Mouse (Mus musculus) neural tube, embryonic 13.5 days (tissue): ENCODE data around the gene Fam13a. TPM values are rescaled to one million over a fixed set of nuclear protein-coding genes. Genes with fewer than 3 reads are reported as not detected.

ENCODE experiments used
- ATAC-seq: fragments of 200-750 bp; cut with Nextera tagmentation; 2 replicates; pipeline ENCODE4 v1.8.0; 2017; ENCODE audit warnings: low read depth, mild to moderate bottlenecking, moderate TSS enrichment, moderate library complexity
- H3K27ac ChIP-seq: fragments of 300-500 bp; sonication (generic); replicated peaks from 2 replicates; pipeline ENCODE4 v1.5.1; 2015; ENCODE audit warnings: moderate library complexity, mild to moderate bottlenecking, inconsistent platforms
- H3K27me3 ChIP-seq: fragments of 300-500 bp; sonication (generic); 2 replicates; pipeline ENCODE4 v1.6.1; 2015; ENCODE audit warnings: mild to moderate bottlenecking, inconsistent platforms
- H3K36me3 ChIP-seq: fragments of 300-500 bp; sonication (generic); 2 replicates; pipeline ENCODE4 v1.6.1; 2015; ENCODE audit warnings: mild to moderate bottlenecking, inconsistent platforms
- H3K4me1 ChIP-seq: fragments of 300-500 bp; sonication (generic); replicated peaks from 2 replicates; pipeline ENCODE4 v1.6.1; 2015; ENCODE audit warnings: inconsistent platforms
- H3K4me2 ChIP-seq: fragments of 300-500 bp; sonication (generic); 2 replicates; pipeline ENCODE4 v1.6.1; 2015; ENCODE audit warnings: inconsistent platforms, mild to moderate bottlenecking, moderate library complexity
- H3K4me3 ChIP-seq: fragments of 300-500 bp; sonication (generic); 2 replicates; pipeline ENCODE4 v1.5.1; 2015; ENCODE audit warnings: mild to moderate bottlenecking, inconsistent platforms
- H3K9ac ChIP-seq: fragments of 300-500 bp; sonication (generic); 2 replicates; pipeline ENCODE4 v1.6.1; 2015; ENCODE audit warnings: moderate library complexity, mild to moderate bottlenecking, inconsistent platforms
- H3K9me3 ChIP-seq: fragments of 300-500 bp; sonication (generic); 2 replicates; pipeline ENCODE4 v1.6.1; 2016; ENCODE audit warnings: inconsistent platforms
- WGBS: fragments of 180-500 bp; shearing (Covaris S2); methylation state at CpG from one replicate; pipeline ENCODE4 v1.1.7; 2015; 5-methylcytosine and 5-hydroxymethylcytosine counted together
- polyA plus RNA-seq: library from polyadenylated mRNA; unstranded; fragments of >200 nt; fragmentation: Nextera tagmentation; extraction: Ambion mirVana; gene quantifications from 2 replicates; pipeline ENCODE4 v1.2.1, GENCODE M21; 2015

The Fam13a gene
- polyA plus RNA-seq, 1 experiment from 2014 or later, result 7.0 TPM

- Histone ChIP-seq H3K36me3 (peaks cover 2% of the 10 kb centered on the region; the same call in 1 of the 2 replicates), H3K9ac (no peak overlapping the region), H3K4me3 (no peak overlapping the region), H3K9me3 (no peaks in the 10 kb centered on the region), H3K4me1 (peaks cover 14% of the 10 kb centered on the region), H3K27me3 (no peaks in the 10 kb centered on the region), H3K4me2 (no peak overlapping the region), H3K27ac (no peak overlapping the region)
- WGBS, result 90% methylated on average over 7 of the region's 7 CpGs
- ATAC-seq, result no peak
These were observed 123.8 kb downstream of the Fam13a start for GRCm38 (mm10) chr6:58900536-58900935.

- H3K27me3 ChIP-seq, result no peaks in the 10 kb centered on the region
- no peak for ATAC-seq
These were observed 125.3 kb downstream of the Fam13a start for GRCm38 (mm10) chr6:58899076-58899475.

DNA sequence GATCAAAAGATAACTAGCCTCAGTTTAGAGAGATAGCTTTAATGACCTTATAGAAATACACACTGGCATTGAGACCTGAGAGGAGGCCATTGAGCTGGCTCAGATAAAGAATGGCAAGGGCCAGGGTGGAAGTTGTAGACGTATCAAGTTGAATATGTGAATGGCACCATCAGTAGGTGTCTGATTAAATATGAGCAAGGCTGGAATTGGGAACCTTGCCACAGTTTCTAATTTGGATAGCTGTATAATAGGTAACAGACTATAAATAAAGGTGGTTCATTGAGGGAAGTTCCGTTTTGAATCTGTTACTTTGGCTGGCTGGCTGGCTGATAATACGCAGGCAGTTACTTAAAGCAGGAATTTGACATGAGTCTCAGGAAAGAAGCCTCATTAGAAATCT, 127.7 kb downstream of the Fam13a start:
- no peak for ATAC-seq
- Histone ChIP-seq H3K27me3 (no peaks in the 10 kb centered on the region), H3K36me3 (peaks cover 7% of the 10 kb centered on the region), H3K9me3 (no peaks in the 10 kb centered on the region), H3K4me2 (no peak overlapping the region), H3K4me1 (no peaks in the 10 kb centered on the region), H3K9ac (no peak overlapping the region), H3K27ac (no peak overlapping the region), H3K4me3 (no peak overlapping the region)
- WGBS, result 84% methylated on average over 3 of the region's 3 CpGs

More at GRCm38 (mm10) chr6:58899076-58899475, 125.3 kb downstream of the Fam13a start:
- Histone ChIP-seq H3K4me2 (no peak overlapping the region), H3K27ac (no peak overlapping the region), H3K4me3 (no peak overlapping the region), H3K9ac (no peak overlapping the region), H3K36me3 (peaks cover 7% of the 10 kb centered on the region), H3K9me3 (no peaks in the 10 kb centered on the region), H3K4me1 (peaks cover 14% of the 10 kb centered on the region)
- 94% methylated on average over 3 of the region's 3 CpGs for WGBS

DNA sequence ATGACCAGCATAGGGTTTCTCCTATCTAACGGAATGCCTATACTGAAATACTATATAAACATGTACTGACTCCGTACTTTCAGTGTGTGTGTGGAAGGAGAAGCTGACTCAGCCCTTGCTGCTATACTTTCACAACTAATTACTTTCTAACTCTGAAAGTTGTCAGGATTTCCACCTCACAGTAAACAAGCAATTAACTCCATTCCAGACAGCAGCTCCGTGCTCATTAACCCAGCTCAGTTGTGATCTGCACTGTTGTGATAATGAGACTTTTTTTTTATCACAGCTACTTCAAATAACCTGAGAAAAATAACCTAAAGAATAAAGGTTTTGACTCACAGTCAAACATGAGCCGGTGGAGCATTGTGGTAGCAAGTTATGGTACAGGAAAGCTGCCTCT, 129.4 kb downstream of the Fam13a start:
- Histone ChIP-seq H3K27me3 (no peaks in the 10 kb centered on the region), H3K27ac (no peak overlapping the region), H3K4me1 (no peaks in the 10 kb centered on the region), H3K4me2 (no peak overlapping the region), H3K4me3 (no peak overlapping the region), H3K9ac (no peak overlapping the region), H3K9me3 (no peaks in the 10 kb centered on the region), H3K36me3 (peaks cover 12% of the 10 kb centered on the region)
- ATAC-seq, result no peak
- 87% methylated on average over 4 of the region's 4 CpGs for WGBS

- H3K4me2 ChIP-seq, result no peak overlapping the region
- no peaks in the 10 kb centered on the region for H3K27me3 ChIP-seq
- H3K9me3 ChIP-seq, result no peaks in the 10 kb centered on the region
- no peaks in the 10 kb centered on the region for H3K4me1 ChIP-seq
- H3K36me3 ChIP-seq, result peaks cover 25% of the 10 kb centered on the region
- no peak overlapping the region for H3K9ac ChIP-seq
- no peak overlapping the region for H3K27ac ChIP-seq
- H3K4me3 ChIP-seq, result no peak overlapping the region
- no peak for ATAC-seq
- WGBS, result 86% methylated on average over 6 of the region's 6 CpGs
These were observed 131.0 kb downstream of the Fam13a start for GRCm38 (mm10) chr6:58893307-58893706.

GRCm38 (mm10) chr6:58889917-58890316, 134.4 kb downstream of the Fam13a start:
- Histone ChIP-seq H3K27ac (no peak overlapping the region), H3K4me1 (no peaks in the 10 kb centered on the region), H3K9ac (no peak overlapping the region), H3K27me3 (no peaks in the 10 kb centered on the region), H3K4me2 (no peak overlapping the region), H3K4me3 (no peak overlapping the region), H3K36me3 (peaks cover 27% of the 10 kb centered on the region), H3K9me3 (no peaks in the 10 kb centered on the region)
- WGBS, result 92% methylated on average over 3 of the region's 3 CpGs
- no peak for ATAC-seq

DNA sequence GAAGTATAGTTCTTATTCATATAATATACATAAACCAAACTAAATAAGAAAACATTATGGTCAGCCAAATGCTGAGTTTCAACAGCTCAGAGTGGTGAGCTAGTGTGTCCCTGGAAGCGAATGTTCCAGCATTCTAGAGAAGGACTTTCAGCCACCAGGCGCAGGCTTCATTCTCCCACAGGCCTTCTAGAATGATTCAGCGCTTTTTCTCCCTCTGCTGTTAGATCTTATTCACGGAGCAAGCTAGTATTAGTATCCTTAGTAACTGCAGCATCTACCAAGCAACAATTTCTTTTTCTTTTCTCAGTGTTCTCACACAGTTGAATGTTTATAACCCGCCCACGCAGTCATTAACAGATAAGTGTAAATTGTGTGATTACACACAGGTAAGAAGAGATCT, 142.1 kb downstream of the Fam13a start:
- H3K9me3 ChIP-seq, result no peaks in the 10 kb centered on the region
- no peak overlapping the region for H3K4me2 ChIP-seq
- H3K4me3 ChIP-seq, result no peak overlapping the region
- no peaks in the 10 kb centered on the region for H3K4me1 ChIP-seq
- H3K9ac ChIP-seq, result no peak overlapping the region
- WGBS, result 80% methylated on average over 6 of the region's 6 CpGs
- ATAC-seq, result no peak
- peaks cover 5% of the 10 kb centered on the region; the same call in 1 of the 2 replicates for H3K36me3 ChIP-seq
- no peaks in the 10 kb centered on the region for H3K27me3 ChIP-seq
- no peak overlapping the region for H3K27ac ChIP-seq

Other genes starting within 250 kb of the Fam13a start
- gene Herc3, start 193.1 kb downstream of the Fam13a start, polyA plus RNA-seq, result 18.3 and 20.1 TPM in 2 replicates
- 167 and 176 TPM in 2 replicates for gene Nap1l5, start 117.5 kb downstream of the Fam13a start, polyA plus RNA-seq
- gene Tigd2, start 184.3 kb upstream of the Fam13a start, polyA plus RNA-seq, result 9.3 and 10.2 TPM in 2 replicates